Mouse (Mus musculus): ENCODE measurements around the gene Cpne6. TPM values are rescaled to one million over a fixed set of nuclear protein-coding genes. Genes with fewer than 3 reads are reported as not detected.

The Cpne6 gene
- total RNA-seq, 2 experiments from 2014 or later = not detected

- no peak for ATAC-seq (ENCODE audit: poor library complexity, severe bottlenecking)
Measured at GRCm38 (mm10) chr14:55496761-55497448, 13.3 kb upstream of the Cpne6 start.

GRCm38 (mm10) chr14:55497449-55497821 is 12.8 kb upstream of the Cpne6 start:
- ATAC-seq (ENCODE audit: poor library complexity, severe bottlenecking) = peak; percentile 95

GRCm38 (mm10) chr14:55505612-55506011 is 4.6 kb upstream of the Cpne6 start:
- no peak for ATAC-seq (ENCODE audit: poor library complexity, severe bottlenecking)

DNA sequence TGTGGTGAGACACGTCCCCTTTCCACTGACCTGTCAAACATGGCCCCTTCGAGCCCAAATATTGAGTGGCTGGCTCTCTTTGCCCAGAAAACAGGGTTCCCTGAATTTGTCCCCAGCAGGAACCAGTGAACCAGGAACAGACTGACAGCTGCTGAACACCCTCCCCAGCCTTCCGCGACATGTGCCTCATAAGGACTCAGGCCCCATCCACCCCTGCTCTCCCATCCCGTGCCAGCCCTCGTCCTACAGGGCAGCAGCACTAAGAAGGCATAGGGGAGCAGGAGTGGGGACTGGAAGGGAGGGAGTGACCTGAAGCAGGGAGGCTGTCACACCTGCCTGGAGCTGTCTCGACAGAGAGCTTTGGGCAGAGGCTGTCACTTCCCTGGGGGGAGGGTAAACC is 2.4 kb upstream of the Cpne6 start:
- no peak for ATAC-seq (ENCODE audit: poor library complexity, severe bottlenecking)

DNA sequence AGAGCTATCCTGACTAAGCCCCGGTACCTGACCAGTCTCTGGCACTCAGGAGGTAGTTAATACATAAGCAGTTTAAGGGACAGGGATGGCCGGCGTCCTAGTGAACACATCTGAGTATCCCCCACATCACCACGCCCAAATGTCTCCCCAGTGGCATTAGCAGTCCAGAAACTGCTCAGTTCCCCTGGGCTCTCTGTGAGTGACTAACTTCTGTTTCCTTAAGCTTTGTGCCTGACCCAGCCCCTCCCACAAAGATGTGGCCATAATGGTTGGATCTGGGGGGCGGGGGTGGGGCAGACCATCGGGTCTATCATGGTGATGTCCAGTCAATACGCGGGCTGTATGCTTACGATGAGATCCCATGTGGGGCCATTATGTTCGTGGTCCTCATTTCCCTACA is 705 bp upstream of the Cpne6 start:
- no peak for ATAC-seq (ENCODE audit: poor library complexity, severe bottlenecking)

DNA sequence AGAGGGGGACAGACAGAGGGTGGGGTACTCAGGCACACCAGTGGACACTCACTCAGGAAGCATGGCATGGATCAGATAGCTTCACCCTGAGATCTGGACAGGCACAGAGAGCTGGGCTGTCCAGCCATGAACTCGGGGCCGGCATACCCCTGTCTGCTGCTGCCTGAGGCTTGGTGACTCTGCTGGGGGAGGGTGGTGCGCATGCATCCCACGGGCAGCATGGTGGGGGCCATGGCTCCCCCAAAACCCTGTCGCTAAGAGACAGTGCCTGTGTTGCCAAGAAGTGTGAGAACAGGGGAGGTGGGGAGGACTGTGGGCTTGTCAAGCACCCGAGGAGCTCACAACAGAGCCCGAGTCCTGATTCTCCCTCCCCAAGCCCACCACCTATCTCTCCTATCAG is 792 bp downstream of the Cpne6 start:
- no peak for ATAC-seq (ENCODE audit: poor library complexity, severe bottlenecking)

GRCm38 (mm10) chr14:55513927-55514326 is 3.7 kb downstream of the Cpne6 start:
- no peak for ATAC-seq (ENCODE audit: poor library complexity, severe bottlenecking)

DNA sequence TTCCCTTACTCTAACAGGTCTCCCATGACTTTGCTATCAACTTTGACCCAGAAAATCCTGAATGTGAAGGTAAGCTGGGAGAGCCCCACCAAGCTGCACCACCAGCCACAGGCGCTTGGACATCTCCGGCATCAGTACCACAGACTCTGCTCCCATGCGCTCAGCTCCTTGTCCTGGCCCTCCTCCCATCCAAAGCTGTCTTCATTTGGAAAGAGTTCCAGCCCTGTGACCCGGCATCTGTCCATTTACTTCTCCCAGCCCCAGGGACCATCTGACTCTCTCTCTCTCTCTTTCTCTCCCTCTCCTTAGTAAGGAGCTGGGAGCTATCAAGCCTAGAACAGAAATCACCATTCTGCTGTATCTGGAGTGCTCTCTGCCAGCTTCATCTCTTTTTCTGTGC is 5.6 kb downstream of the Cpne6 start:
- no peak for ATAC-seq (ENCODE audit: poor library complexity, severe bottlenecking)

DNA sequence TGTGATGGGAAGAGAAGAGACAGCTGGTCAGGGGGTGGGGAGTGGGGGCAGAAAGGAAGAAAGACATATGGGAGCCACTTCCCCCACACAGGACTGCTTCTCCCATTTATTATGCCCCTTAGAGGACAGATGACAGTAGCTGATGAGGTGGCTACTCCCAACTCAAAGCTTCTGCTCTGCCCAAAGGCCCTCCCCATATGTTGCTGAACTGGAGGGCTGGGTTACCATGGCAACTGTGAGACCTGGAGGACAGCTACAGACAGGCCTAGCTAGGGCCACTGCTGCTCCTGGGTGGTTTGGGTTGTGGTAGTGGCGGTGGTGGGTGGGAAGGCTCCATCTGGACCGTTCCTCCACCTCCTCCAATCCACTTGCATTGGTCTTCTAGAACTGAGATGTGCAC is 8.7 kb downstream of the Cpne6 start:
- ATAC-seq (ENCODE audit: poor library complexity, severe bottlenecking) = no peak

GRCm38 (mm10) chr14:55519604-55520003 is 9.4 kb downstream of the Cpne6 start:
- ATAC-seq (ENCODE audit: poor library complexity, severe bottlenecking) = no peak

- ATAC-seq (ENCODE audit: poor library complexity, severe bottlenecking) = no peak
Measured at GRCm38 (mm10) chr14:55520451-55521361, 10.5 kb downstream of the Cpne6 start.

DNA sequence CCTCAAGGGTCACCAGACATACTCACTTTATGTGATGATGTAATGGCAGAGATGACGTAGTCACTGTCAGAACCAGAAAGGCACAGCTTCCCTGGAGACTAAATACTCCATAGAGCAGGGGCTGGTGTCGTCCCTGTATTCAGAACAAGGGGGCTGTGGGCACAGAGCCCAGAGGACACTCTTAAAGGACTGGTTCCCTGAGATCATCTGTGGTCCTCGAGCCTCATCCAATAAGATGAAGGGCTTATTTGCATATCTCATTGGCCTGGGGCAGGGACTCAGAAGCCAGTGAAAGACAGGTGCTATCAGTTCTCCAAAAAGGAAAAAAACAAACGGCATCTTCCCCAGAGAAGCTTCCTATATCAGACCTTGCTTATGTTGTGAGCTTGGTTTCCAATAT is 13.8 kb downstream of the Cpne6 start:
- ATAC-seq (ENCODE audit: poor library complexity, severe bottlenecking) = no peak

DNA sequence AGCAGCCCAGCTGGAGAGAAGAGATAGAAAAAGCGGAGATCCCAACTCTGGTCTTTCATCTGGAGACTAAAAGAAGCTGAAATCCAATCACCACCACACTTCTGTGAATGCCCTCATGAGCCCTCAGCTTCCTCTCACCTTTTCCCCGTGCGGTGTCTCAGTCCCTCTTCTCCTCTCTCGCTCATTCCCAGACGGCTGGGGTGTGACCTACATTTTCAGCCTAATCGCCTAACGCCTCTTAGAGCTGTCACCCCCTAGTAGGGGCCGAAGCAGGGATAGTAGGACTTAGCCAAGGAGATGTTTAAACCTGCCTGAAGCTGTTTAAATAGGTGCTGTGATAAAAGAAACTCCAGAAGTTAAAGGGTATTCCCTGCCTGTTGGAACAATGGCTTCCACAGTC is 14.5 kb downstream of the Cpne6 start, which contains the start of gene Nrl:
Nrl (minus strand) TSS at position 197 of the 400 bp plus-strand sequence.
- no peak for ATAC-seq (ENCODE audit: poor library complexity, severe bottlenecking)

- no peak for ATAC-seq (ENCODE audit: poor library complexity, severe bottlenecking)
Measured at GRCm38 (mm10) chr14:55526674-55527073, 16.4 kb downstream of the Cpne6 start.

- peak; percentile 71; the same call in 1 of the 2 replicates for ATAC-seq (ENCODE audit: poor library complexity, severe bottlenecking)
Measured at GRCm38 (mm10) chr14:55527940-55528339, 17.7 kb downstream of the Cpne6 start.

DNA sequence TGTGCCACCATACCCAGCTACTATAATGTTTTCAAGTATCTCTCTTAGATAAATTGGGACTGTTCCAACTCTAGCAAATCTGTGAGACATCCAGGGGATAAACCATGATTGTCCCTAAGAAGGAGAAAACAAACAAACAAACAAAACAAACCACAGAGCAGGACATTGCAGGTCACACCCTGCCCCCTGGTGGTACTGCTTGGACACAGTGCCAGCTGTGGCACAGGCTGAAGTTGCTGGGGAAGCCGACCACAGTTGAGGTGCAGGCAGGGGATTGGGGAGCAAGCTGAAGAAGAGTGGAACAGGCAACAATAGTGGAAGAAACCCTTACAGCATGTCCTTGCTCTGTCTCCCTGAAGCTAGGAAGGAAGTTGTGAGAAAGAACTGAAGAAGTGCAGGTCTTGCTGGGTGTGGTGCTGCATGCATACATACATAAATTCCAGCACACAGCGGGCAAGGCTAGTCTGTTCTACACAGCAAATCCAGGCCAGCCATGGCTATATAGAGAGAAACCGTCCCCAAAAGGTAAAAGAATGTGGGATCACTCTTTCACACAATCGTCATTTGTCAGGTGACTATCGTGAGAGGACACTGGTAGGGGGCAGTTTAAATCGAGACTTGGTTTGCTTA is 26.0 kb downstream of the Cpne6 start:
- 0 out of 2 replicates have a peak, but pooled peaks have one; percentile 23 for ATAC-seq (ENCODE audit: poor library complexity, severe bottlenecking)

- peak; percentile 96 for ATAC-seq (ENCODE audit: poor library complexity, severe bottlenecking)
Measured at GRCm38 (mm10) chr14:55540067-55540786, 30.0 kb downstream of the Cpne6 start, which contains the start of gene Pck2. TSS of gene Pck2 (plus strand) at chr14:55540266.

GRCm38 (mm10) chr14:55540787-55541321 is 30.6 kb downstream of the Cpne6 start:
- ATAC-seq (ENCODE audit: poor library complexity, severe bottlenecking) = no peak

GRCm38 (mm10) chr14:55542268-55542667 is 32.0 kb downstream of the Cpne6 start:
- ATAC-seq (ENCODE audit: poor library complexity, severe bottlenecking) = no peak

- ATAC-seq (ENCODE audit: poor library complexity, severe bottlenecking) = no peak
Measured at GRCm38 (mm10) chr14:55544334-55544733, 34.1 kb downstream of the Cpne6 start.
